Mouse (Mus musculus) spleen, adult 2 months (tissue): ENCODE measurements at regions not wholly inside any gene's neighbourhood (a gene's known extent, or its start where the extent isn't known, plus 50 kb on each side); places are given as distances from the start of the nearest gene placed in this dataset.
"Not testable (repeated sequence)": the region's sequence is repeated elsewhere in the genome, so short reads cannot be mapped to it uniquely, and the experiment has no call there.

Experiments used
- DNase-seq, 2 experiments: peaks; one replicate each; pipeline versions ENCODE4 v3.0.0 to v3.0.0-alpha.2; 2012 to 2021; ENCODE audit warnings: low spot score in 2 of 2, low read depth in 1 of 2
- H3K27ac ChIP-seq: fragments of 200-500 bp; 2 replicates; pipeline ENCODE4 v1.5.1; 2012; ENCODE audit warnings: low read length, inconsistent platforms; ENCODE audit not compliant: insufficient read depth
- H3K27me3 ChIP-seq: fragments of 200-500 bp; 2 replicates; pipeline ENCODE4 v1.6.1; 2012; ENCODE audit warnings: mild to moderate bottlenecking, moderate library complexity, low read length, inconsistent platforms; ENCODE audit not compliant: control insufficient read depth, insufficient read depth
- H3K36me3 ChIP-seq: fragments of 200-500 bp; 2 replicates; pipeline ENCODE4 v1.6.1; 2012; ENCODE audit warnings: mild to moderate bottlenecking, low read length, inconsistent platforms; ENCODE audit not compliant: control insufficient read depth, insufficient read depth
- H3K4me1 ChIP-seq: fragments of 200-500 bp; 2 replicates; pipeline ENCODE4 v1.6.1; 2011; ENCODE audit warnings: inconsistent platforms; ENCODE audit not compliant: control insufficient read depth, insufficient read depth, insufficient read length
- H3K4me3 ChIP-seq: fragments of 200-500 bp; 2 replicates; pipeline ENCODE4 v1.5.1; 2011; ENCODE audit warnings: mild to moderate bottlenecking, inconsistent platforms; ENCODE audit not compliant: insufficient read depth, insufficient read length; ENCODE audit errors: extremely low read depth
- CTCF ChIP-seq: fragments of 200-500 bp; IDR thresholded peaks from 2 replicates; pipeline ENCODE4 v1.5.1; 2011; ENCODE audit warnings: mild to moderate bottlenecking, inconsistent platforms; ENCODE audit not compliant: insufficient read depth, insufficient read length, insufficient replicate concordance; ENCODE audit errors: extremely low read depth
- POLR2A ChIP-seq: fragments of 200-500 bp; IDR thresholded peaks from 2 replicates; pipeline ENCODE4 v1.6.1; 2011; ENCODE audit warnings: low read depth, low read length, inconsistent platforms
- WGBS: fragments of 180-500 bp; shearing (Covaris S2); methylation state at CpG from one replicate; pipeline ENCODE4 v1.1.7; 2018; 5-methylcytosine and 5-hydroxymethylcytosine counted together

DNA sequence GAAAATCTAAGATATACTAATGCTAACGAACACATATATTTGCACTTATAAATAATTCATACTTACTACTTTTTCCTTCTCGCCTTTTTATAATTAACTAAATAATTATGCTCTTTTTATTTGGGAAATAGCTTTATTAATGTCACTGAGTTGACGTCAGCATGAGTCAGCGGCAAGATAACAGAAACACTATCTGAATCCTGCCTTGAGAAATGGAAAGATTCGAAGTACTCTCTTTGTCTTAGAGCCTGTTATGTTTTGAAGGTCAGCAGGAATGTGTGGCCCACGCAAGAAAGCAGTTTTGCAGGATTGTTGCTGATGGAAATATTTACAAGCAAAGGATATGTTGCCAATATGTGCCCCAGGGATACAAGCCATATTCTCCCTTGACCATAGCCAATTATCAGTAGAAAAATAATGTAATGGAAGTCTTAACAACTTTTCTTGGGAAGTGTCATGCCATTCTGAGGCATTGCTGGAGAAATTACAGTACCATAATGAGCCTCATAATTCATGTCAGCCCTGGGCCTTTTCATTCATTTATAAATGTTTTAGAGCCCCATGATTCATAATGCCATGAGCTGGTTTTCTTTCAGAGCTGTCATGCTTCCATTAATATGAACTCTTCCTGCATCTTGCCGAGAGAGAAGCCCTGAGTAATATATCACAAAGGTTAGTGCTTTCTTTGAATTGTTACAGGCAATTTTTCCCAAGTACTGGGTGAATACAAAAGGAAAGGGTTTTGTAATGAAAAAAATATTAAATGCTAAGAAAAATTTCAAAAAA, 206.9 kb upstream of the Ptprz1 start:
- Histone ChIP-seq H3K36me3 (no peaks in the 10 kb centered on the region), H3K4me1 (no peaks in the 10 kb centered on the region), H3K27me3 (no peaks in the 10 kb centered on the region), H3K4me3 (no peak overlapping the region), H3K27ac (no peak overlapping the region)
- DNase-seq = no peak
- 80% methylated on average over 7 of the region's 7 CpGs for WGBS
- TF ChIP-seq POLR2A = no peak
- TF ChIP-seq CTCF = no peak

DNA sequence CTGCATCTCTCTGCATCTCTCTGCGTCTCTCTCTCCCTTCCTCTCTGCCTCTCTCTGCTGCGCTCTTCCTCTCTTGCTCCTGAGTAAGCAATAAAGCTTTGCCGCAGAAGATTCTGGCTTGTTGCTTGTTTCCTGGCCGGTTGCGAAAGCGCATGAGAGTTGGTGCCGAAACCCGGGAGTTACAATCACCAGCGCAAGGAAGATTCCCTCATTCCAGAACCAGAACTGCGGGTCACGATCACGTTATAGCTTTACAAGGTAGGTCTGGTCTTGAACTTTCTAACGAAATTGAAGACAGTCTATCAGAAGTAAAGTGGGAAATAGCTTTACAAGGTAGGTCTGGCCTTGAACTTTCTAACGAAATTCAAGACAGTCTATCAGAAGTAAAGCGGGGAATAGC, 217.9 kb upstream of the Ptprz1 start:
- 93% methylated on average over 15 of the region's 15 CpGs for WGBS
- H3K4me1 ChIP-seq, H3K36me3 ChIP-seq, H3K27ac ChIP-seq, H3K27me3 ChIP-seq, DNase-seq, H3K4me3 ChIP-seq: not testable (repeated sequence)

DNA sequence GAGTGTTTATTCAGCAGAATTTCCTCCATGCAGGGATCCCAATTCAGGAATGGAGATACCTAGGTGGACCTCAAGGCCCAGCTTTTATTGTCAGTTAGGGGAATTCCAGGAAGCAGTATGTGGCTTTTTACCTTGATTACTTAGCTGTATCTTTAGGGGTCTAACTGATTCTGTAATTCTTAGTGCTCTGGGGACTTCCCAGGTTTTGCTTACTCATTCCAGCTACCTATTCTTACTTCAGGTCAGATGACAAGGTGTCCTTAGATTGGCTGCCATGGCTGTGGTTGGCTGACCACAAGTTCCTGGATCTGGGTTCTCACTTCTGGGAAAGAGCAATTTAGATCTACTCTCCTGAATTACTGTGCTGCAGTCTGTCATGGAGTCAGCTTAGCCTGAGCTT, 235.2 kb upstream of the Ptprz1 start:
- no peak for TF ChIP-seq POLR2A
- TF ChIP-seq CTCF = no peak
- no peak for DNase-seq
- no peaks in the 10 kb centered on the region for H3K27me3 ChIP-seq

DNA sequence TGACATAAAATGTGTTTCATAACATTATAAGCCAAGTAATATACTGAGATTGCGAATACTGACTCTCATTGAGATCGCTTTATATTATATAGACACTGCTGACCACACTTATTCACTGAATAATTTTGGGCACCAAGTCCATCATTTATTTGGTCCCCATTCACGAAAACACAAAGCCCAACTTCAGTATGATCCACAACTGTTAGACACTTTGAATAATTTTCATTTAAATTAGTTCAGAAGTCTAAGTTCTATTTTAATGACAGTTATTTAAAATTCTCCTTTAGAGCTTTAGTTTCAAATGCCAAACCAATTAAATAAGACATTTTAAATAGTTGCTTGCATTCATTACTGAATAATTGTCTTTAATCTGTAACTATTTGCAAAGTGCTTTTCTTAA, 240.2 kb upstream of the Ptprz1 start:
- 80% methylated on average over 3 of the region's 3 CpGs for WGBS
- Histone ChIP-seq H3K27ac (no peak overlapping the region), H3K27me3 (no peaks in the 10 kb centered on the region), H3K36me3 (no peaks in the 10 kb centered on the region), H3K4me3 (no peak overlapping the region), H3K4me1 (no peaks in the 10 kb centered on the region)
- DNase-seq = no peak
- TF ChIP-seq POLR2A (no peak), CTCF (no peak)

More for the DNA sequence above, 235.2 kb upstream of the Ptprz1 start:
- no peaks in the 10 kb centered on the region for H3K36me3 ChIP-seq
- no peak overlapping the region for H3K27ac ChIP-seq
- no peak overlapping the region for H3K4me3 ChIP-seq
- no peaks in the 10 kb centered on the region for H3K4me1 ChIP-seq

DNA sequence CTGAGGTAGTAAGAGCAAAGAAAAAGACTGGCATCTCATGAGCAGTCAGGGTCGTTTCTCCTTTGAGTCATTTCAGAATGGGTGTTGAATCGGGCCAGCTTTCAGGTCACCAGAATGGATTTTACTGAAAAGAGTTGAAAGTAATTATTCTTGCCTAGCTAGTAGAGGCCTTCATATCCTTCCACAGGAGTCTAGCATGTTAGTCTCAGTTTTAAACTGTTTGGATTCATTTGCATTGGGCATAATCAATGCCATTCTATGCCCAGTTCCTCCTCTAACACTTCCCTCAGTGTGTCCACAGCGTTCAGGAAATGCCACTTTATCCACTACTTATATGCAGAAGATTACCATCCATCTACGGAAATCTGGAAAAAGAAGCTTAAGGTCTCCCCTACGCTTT, 240.6 kb upstream of the Ptprz1 start:
- WGBS = 74% methylated on average over 5 of the region's 5 CpGs
- H3K27ac ChIP-seq = no peak overlapping the region
- no peaks in the 10 kb centered on the region for H3K36me3 ChIP-seq
- no peak for DNase-seq
- no peaks in the 10 kb centered on the region for H3K4me1 ChIP-seq
- H3K4me3 ChIP-seq = no peak overlapping the region
- H3K27me3 ChIP-seq = no peaks in the 10 kb centered on the region
- TF ChIP-seq POLR2A = no peak
- no peak for TF ChIP-seq CTCF

DNA sequence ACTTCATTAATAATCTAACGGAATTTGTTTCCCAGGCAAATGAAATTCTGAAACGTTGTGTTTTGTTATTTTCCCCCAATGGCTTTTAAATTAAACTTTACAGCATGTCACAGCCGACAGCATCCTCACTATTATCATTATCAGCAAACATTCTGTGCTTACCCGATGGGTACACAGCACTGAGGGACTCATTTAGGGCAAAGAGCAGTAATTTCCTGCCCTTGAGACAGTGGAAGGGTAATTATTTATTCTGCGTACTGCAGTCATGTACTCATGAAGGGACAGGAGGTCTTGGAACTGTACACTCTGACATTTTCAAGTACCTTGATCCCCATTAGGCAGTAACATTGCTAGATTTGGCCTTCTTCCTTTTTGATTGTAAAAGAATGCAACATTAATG, 235.5 kb upstream of the Fam3c start:
- TF ChIP-seq CTCF = no peak
- TF ChIP-seq POLR2A = no peak
- H3K27ac ChIP-seq = no peak overlapping the region
- H3K27me3 ChIP-seq = no peaks in the 10 kb centered on the region
- no peak for DNase-seq
- H3K4me3 ChIP-seq = no peak overlapping the region
- H3K36me3 ChIP-seq = no peaks in the 10 kb centered on the region
- 77% methylated on average over 5 of the region's 5 CpGs for WGBS
- H3K4me1 ChIP-seq = no peaks in the 10 kb centered on the region

DNA sequence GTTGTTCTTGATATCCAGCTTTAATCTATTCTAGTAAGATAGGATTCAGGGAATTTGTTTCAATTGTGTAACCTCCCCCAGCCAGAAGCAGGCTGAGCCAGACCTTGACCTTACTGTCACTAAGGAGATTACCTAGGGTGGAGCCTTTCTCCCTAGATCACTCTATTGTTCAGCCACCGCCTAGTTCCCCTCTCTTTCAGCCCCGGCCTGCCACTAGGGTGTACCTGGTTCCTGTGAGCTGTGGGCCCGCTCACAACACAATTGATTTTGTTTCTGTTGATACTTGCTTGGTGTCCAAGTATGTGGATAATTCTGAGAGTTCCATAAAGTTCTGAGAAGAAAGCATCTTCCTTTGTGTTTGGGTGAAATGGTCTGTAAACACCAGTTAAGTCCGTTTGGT, 228.8 kb upstream of the Fam3c start:
- Histone ChIP-seq H3K27ac (no peak overlapping the region), H3K4me3 (no peak overlapping the region), H3K27me3 (no peaks in the 10 kb centered on the region), H3K4me1 (no peaks in the 10 kb centered on the region), H3K36me3 (no peaks in the 10 kb centered on the region)
- TF ChIP-seq POLR2A (no peak), CTCF (no peak)
- 79% methylated on average over 4 of the region's 4 CpGs for WGBS
- DNase-seq = no peak
